Comparison of ENCODE assay signal across 8 mouse cellular contexts in genomic region chr13:6646674-6647066, GRCm38 (mm10). TPM values are rescaled to one million over a fixed set of nuclear protein-coding genes. Genes with fewer than 3 reads are reported as not detected.
DNase-seq lines count a peak whose midpoint lies in the region; ATAC-seq and TF ChIP-seq lines count a peak whose summit lies in the region.

No protein-coding gene starts in this region.

- H3K27ac ChIP-seq in lung, embryonic 15.5 days = no peak overlapping the region
- H3K27ac ChIP-seq in embryonic facial prominence, embryonic 14.5 days (replicated peaks; ENCODE audit: low read depth, low read length) = no peak overlapping the region
- H3K27ac ChIP-seq in limb, embryonic 10.5 days = no peak overlapping the region
- peak overlapping the region; percentile 68 for H3K27ac ChIP-seq in olfactory bulb, adult 2 months (ENCODE audit: insufficient read depth, low read depth, low read length)

- H3K4me3 ChIP-seq in lung, embryonic 15.5 days = peak overlapping the region; percentile 59
- peak overlapping the region; percentile 44 for H3K4me3 ChIP-seq in embryonic facial prominence, embryonic 14.5 days (ENCODE audit: low read depth, low read length)
- peak overlapping the region; percentile 66 for H3K4me3 ChIP-seq in limb, embryonic 10.5 days
- H3K4me3 ChIP-seq in olfactory bulb, adult 2 months (ENCODE audit: insufficient read depth, low read depth, low read length) = peak overlapping the region; percentile 56

- H3K4me2 ChIP-seq in lung, embryonic 15.5 days = peak overlapping the region; percentile 99
- H3K4me2 ChIP-seq in embryonic facial prominence, embryonic 14.5 days (ENCODE audit: low read depth, low read length) = peak overlapping the region; percentile 97

- 40% methylated on average over 3 of the region's 3 CpGs for WGBS in lung, embryonic 15.5 days
- 46% methylated on average over 3 of the region's 3 CpGs for WGBS in embryonic facial prominence, embryonic 14.5 days
- WGBS in limb, embryonic 10.5 days = 46% methylated on average over 3 of the region's 3 CpGs
- WGBS in olfactory bulb, adult 2 months = 32% methylated on average over 3 of the region's 3 CpGs

- TF ChIP-seq POLR2A in olfactory bulb, adult 2 months (IDR thresholded peaks at IDR 0.05; ENCODE audit: insufficient read depth, low read depth, low read length) = no peak

- H3K27me3 ChIP-seq in lung, embryonic 15.5 days = no peaks in the 10 kb centered on the region
- H3K27me3 ChIP-seq in embryonic facial prominence, embryonic 14.5 days (replicated peaks; ENCODE audit: control insufficient read depth, insufficient read depth, low read length) = no peaks in the 10 kb centered on the region
- peaks cover 26% of the 10 kb centered on the region for H3K27me3 ChIP-seq in limb, embryonic 10.5 days (ENCODE audit: low read depth, poor library complexity, severe bottlenecking)

- H3K9me3 ChIP-seq in lung, embryonic 15.5 days = no peaks in the 10 kb centered on the region
- no peaks in the 10 kb centered on the region for H3K9me3 ChIP-seq in embryonic facial prominence, embryonic 14.5 days (ENCODE audit: control insufficient read depth, low read length)
- H3K9me3 ChIP-seq in limb, embryonic 10.5 days (replicated peaks) = no peaks in the 10 kb centered on the region

- ATAC-seq in lung, embryonic 15.5 days (ENCODE audit: borderline replicate concordance, extremely low read depth, low FRiP score, low TSS enrichment) = no peak
- ATAC-seq in embryonic facial prominence, embryonic 14.5 days (ENCODE audit: low read depth) = no peak
- ATAC-seq in cerebellum, adult (ENCODE audit: insufficient number of reproducible peaks, low FRiP score, low TSS enrichment) = no peak; the same call in 1 of the 2 replicates

- H3K4me1 ChIP-seq in lung, embryonic 15.5 days = peaks cover 12% of the 10 kb centered on the region; the same call in 1 of the 2 replicates
- H3K4me1 ChIP-seq in embryonic facial prominence, embryonic 14.5 days (ENCODE audit: control insufficient read depth, insufficient read depth, low read length) = peaks cover 4% of the 10 kb centered on the region; the same call in 1 of the 2 replicates
- peaks cover 23% of the 10 kb centered on the region for H3K4me1 ChIP-seq in limb, embryonic 10.5 days
- peaks cover 12% of the 10 kb centered on the region for H3K4me1 ChIP-seq in olfactory bulb, adult 2 months (ENCODE audit: control insufficient read depth, insufficient read depth, low read length)

- H3K9ac ChIP-seq in lung, embryonic 15.5 days = no peak overlapping the region
- peak overlapping the region; percentile 57; the same call in 1 of the 2 replicates for H3K9ac ChIP-seq in embryonic facial prominence, embryonic 14.5 days (ENCODE audit: low read depth, low read length)

- no peaks in the 10 kb centered on the region for H3K36me3 ChIP-seq in lung, embryonic 15.5 days
- H3K36me3 ChIP-seq in embryonic facial prominence, embryonic 14.5 days (ENCODE audit: control insufficient read depth, insufficient read depth, low read length) = no peaks in the 10 kb centered on the region
- H3K36me3 ChIP-seq in limb, embryonic 10.5 days = no peaks in the 10 kb centered on the region

- DNase-seq in lung, postnatal 36 days = no peak
- no peak for DNase-seq in embryonic facial prominence, embryonic 14.5 days (ENCODE audit: low spot score)
- DNase-seq in limb, embryonic 10.5 days (ENCODE audit: low spot score) = no peak
- DNase-seq in c-Kit-positive CD71-positive TER-119-positive erythroid progenitor cells, embryonic 14.5 days (ENCODE audit: low spot score) = no peak
- no peak for DNase-seq in adrenal gland, postnatal 25 days

- no peak for TF ChIP-seq CTCF in olfactory bulb, adult 2 months (IDR thresholded peaks at IDR 0.05; ENCODE audit: insufficient read depth, low read depth, low read length)

RNA-seq across cellular contexts. Expression of gene Pfkp, which starts 1.9 kb away (rescaled TPM):
- 29.0 and 31.2 TPM in 2 replicates for polyA plus RNA-seq in lung, embryonic 15.5 days (2015; fragmentation: Nextera tagmentation; extraction: Ambion mirVana)
- polyA plus RNA-seq in embryonic facial prominence, embryonic 14.5 days (2014; fragmentation: Nextera tagmentation; extraction: Ambion mirVana) = 27.7 and 28.6 TPM in 2 replicates
- polyA plus RNA-seq in limb, embryonic 10.5 days (2016; fragmentation: Nextera tagmentation; extraction: Ambion mirVana) = 5.5 and 5.9 TPM in 2 replicates
- polyA plus RNA-seq in olfactory bulb, adult 2 months (2012; ENCODE audit: insufficient read depth, insufficient read length, low replicate concordance, missing spikeins) = 150 and 420 TPM in 2 replicates
- 57.6 and 66.5 TPM in 2 replicates for total RNA-seq in adrenal gland, postnatal 25 days (2021)
